Mouse (Mus musculus): ENCODE results near the gene Fam151b. TPM values are rescaled to one million over a fixed set of nuclear protein-coding genes. Genes with fewer than 3 reads are reported as not detected.

Fam151b gene
- polyA plus RNA-seq (2012; rRNA removed) (4.2 and 4.6 TPM in 2 replicates), polyA plus RNA-seq (2014; fragmentation: Nextera tagmentation; extraction: Ambion mirVana) (0.22 and 0.43 TPM in 2 replicates)

GRCm38 (mm10) chr13:92483852-92484463 lies at the start of gene Fam151b:
Gene Fam151b (minus strand): TSS chr13:92484015.
- Histone ChIP-seq H3K9me3 (ENCODE audit: control insufficient read depth, low read length) (no peaks in the 10 kb centered on the region), H3K36me3 (ENCODE audit: control insufficient read depth, insufficient read depth, low read length) (peaks cover 6% of the 10 kb centered on the region; the same call in 1 of the 2 replicates), H3K4me3 (replicated peaks; ENCODE audit: low read length) (peak within 1 kb of the TSS; percentile 46), H3K4me2 (replicated peaks; ENCODE audit: low read depth, low read length, severe bottlenecking) (peak within 1 kb of the TSS; percentile 65), H3K27me3 (ENCODE audit: control insufficient read depth, insufficient read depth, low read length) (no peaks in the 10 kb centered on the region), H3K9ac (ENCODE audit: low read depth, low read length, severe bottlenecking) (peak within 1 kb of the TSS; percentile 38), H3K27ac (replicated peaks; ENCODE audit: low read depth, low read length) (peak within 1 kb of the TSS; percentile 34; the same call in 1 of the 2 replicates), H3K4me1 (ENCODE audit: control insufficient read depth, insufficient read depth, low read length) (peaks cover 3% of the 10 kb centered on the region; the same call in 1 of the 2 replicates)
- DNase-seq (ENCODE audit: low spot score): peak; percentile 93
- TF ChIP-seq POLR2A (IDR thresholded peaks at IDR 0.05; ENCODE audit: borderline replicate concordance, extremely low read depth, insufficient read depth, insufficient read length): peak; percentile 71; the same call in 1 of the 2 replicates
- WGBS: 7% methylated on average over 19 of the region's 19 CpGs
- peak; percentile 97 for ATAC-seq (ENCODE audit: low FRiP score, low read depth)

GRCm38 (mm10) chr13:92532216-92532615 lies 48.4 kb upstream of the Fam151b start:
- no peak overlapping the region for H3K9ac ChIP-seq (ENCODE audit: low read depth, low read length, severe bottlenecking)
- 73% methylated on average over 2 of the region's 2 CpGs for WGBS
- no peak for DNase-seq (ENCODE audit: low spot score)
- H3K36me3 ChIP-seq (ENCODE audit: control insufficient read depth, insufficient read depth, low read length): no peaks in the 10 kb centered on the region
- TF ChIP-seq POLR2A (IDR thresholded peaks at IDR 0.05; ENCODE audit: borderline replicate concordance, extremely low read depth, insufficient read depth, insufficient read length): no peak
- H3K4me3 ChIP-seq (replicated peaks; ENCODE audit: low read length): no peak overlapping the region
- no peak overlapping the region for H3K27ac ChIP-seq (replicated peaks; ENCODE audit: low read depth, low read length)
- H3K4me1 ChIP-seq (ENCODE audit: control insufficient read depth, insufficient read depth, low read length): peaks cover 7% of the 10 kb centered on the region
- no peaks in the 10 kb centered on the region for H3K27me3 ChIP-seq (ENCODE audit: control insufficient read depth, insufficient read depth, low read length)
- no peak overlapping the region for H3K4me2 ChIP-seq (replicated peaks; ENCODE audit: low read depth, low read length, severe bottlenecking)
- H3K9me3 ChIP-seq (ENCODE audit: control insufficient read depth, low read length): no peaks in the 10 kb centered on the region
- no peak for ATAC-seq (ENCODE audit: low FRiP score, low read depth)

- H3K27me3 ChIP-seq (ENCODE audit: control insufficient read depth, insufficient read depth, low read length): no peaks in the 10 kb centered on the region
- no peak for ATAC-seq (ENCODE audit: low FRiP score, low read depth)
- DNase-seq (ENCODE audit: low spot score): no peak
- WGBS: 5% methylated on average over 15 of the region's 15 CpGs
- no peaks in the 10 kb centered on the region for H3K36me3 ChIP-seq (ENCODE audit: control insufficient read depth, insufficient read depth, low read length)
- peak overlapping the region; percentile 87 for H3K27ac ChIP-seq (replicated peaks; ENCODE audit: low read depth, low read length)
- H3K9me3 ChIP-seq (ENCODE audit: control insufficient read depth, low read length): no peaks in the 10 kb centered on the region
- no peak for TF ChIP-seq POLR2A (IDR thresholded peaks at IDR 0.05; ENCODE audit: borderline replicate concordance, extremely low read depth, insufficient read depth, insufficient read length)
- H3K4me3 ChIP-seq (replicated peaks; ENCODE audit: low read length): peak overlapping the region; percentile 75
- H3K4me2 ChIP-seq (replicated peaks; ENCODE audit: low read depth, low read length, severe bottlenecking): peak overlapping the region; percentile 56
- peaks cover 7% of the 10 kb centered on the region for H3K4me1 ChIP-seq (ENCODE audit: control insufficient read depth, insufficient read depth, low read length)
- peak overlapping the region; percentile 86 for H3K9ac ChIP-seq (ENCODE audit: low read depth, low read length, severe bottlenecking)
Observed at GRCm38 (mm10) chr13:92531237-92531636, 47.4 kb upstream of the Fam151b start.

- H3K27ac ChIP-seq (replicated peaks; ENCODE audit: low read depth, low read length): peak within 1 kb of the TSS; percentile 87
- peak; percentile 97 for DNase-seq (ENCODE audit: low spot score)
- peak; percentile 94; the same call in 1 of the 2 replicates for TF ChIP-seq POLR2A (IDR thresholded peaks at IDR 0.05; ENCODE audit: borderline replicate concordance, extremely low read depth, insufficient read depth, insufficient read length)
- H3K4me1 ChIP-seq (ENCODE audit: control insufficient read depth, insufficient read depth, low read length): peaks cover 7% of the 10 kb centered on the region
- no peaks in the 10 kb centered on the region for H3K27me3 ChIP-seq (ENCODE audit: control insufficient read depth, insufficient read depth, low read length)
- peak within 1 kb of the TSS; percentile 86 for H3K9ac ChIP-seq (ENCODE audit: low read depth, low read length, severe bottlenecking)
- H3K9me3 ChIP-seq (ENCODE audit: control insufficient read depth, low read length): no peaks in the 10 kb centered on the region
- H3K4me2 ChIP-seq (replicated peaks; ENCODE audit: low read depth, low read length, severe bottlenecking): peak within 1 kb of the TSS; percentile 56
- ATAC-seq (ENCODE audit: low FRiP score, low read depth): peak; percentile 95
- no peaks in the 10 kb centered on the region for H3K36me3 ChIP-seq (ENCODE audit: control insufficient read depth, insufficient read depth, low read length)
- peak within 1 kb of the TSS; percentile 75 for H3K4me3 ChIP-seq (replicated peaks; ENCODE audit: low read length)
- WGBS: under 1% methylated on average over 42 of the region's 46 CpGs
Observed at GRCm38 (mm10) chr13:92530721-92531211, 47.0 kb upstream of the Fam151b start, which contains the start of gene Zfyve16. Gene Zfyve16 (minus strand): TSS chr13:92530868.

DNA sequence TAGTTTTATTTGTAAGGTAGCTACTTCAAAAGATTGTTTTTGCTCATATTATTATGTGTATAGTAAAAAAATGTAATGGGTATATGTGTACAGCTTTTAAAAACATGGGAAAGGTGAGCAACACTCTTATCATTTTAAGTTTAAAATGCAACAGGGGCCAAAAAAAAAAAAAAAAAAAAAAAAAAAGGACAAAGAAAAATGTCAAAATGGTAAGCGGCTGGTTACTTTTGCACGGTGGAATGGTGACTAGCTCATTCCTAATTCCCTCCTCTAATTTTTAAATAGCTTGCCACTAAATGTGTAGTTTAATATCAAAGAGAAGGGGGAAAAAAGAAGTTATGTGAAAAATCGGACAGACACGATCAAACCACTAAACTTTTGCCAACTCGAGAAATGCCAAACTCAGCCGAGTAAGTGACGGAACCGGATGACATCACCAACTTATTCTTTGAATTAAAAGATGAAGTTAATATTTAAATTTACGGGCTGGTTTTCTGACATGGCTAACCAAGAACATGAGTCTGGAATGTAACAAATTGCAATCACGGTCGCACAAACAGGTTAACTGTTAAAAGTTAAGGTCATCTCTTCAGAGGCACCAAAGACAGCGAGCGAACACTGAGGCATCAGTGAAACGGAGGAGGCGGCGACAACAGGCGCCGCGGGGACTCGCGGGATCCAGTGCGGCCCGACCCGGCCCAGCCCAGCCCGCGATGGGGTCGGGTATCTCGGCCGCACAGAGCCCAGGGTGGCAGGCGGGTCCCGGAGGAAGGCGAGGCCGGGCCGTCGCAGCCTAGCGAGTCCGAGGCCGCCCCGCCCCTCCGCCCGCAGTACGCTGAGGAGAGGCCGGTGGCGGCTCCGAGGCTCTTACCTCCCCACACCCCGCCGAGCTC lies 46.3 kb upstream of the Fam151b start:
- no peak for TF ChIP-seq POLR2A (IDR thresholded peaks at IDR 0.05; ENCODE audit: borderline replicate concordance, extremely low read depth, insufficient read depth, insufficient read length)
- no peaks in the 10 kb centered on the region for H3K36me3 ChIP-seq (ENCODE audit: control insufficient read depth, insufficient read depth, low read length)
- ATAC-seq (ENCODE audit: low FRiP score, low read depth): peak; percentile 88
- peak overlapping the region; percentile 75 for H3K4me3 ChIP-seq (replicated peaks; ENCODE audit: low read length)
- DNase-seq (ENCODE audit: low spot score): peak; percentile 36
- peak overlapping the region; percentile 87 for H3K27ac ChIP-seq (replicated peaks; ENCODE audit: low read depth, low read length)
- WGBS: 2% methylated on average over 42 of the region's 47 CpGs
- peak overlapping the region; percentile 56 for H3K4me2 ChIP-seq (replicated peaks; ENCODE audit: low read depth, low read length, severe bottlenecking)
- peak overlapping the region; percentile 86 for H3K9ac ChIP-seq (ENCODE audit: low read depth, low read length, severe bottlenecking)
- no peaks in the 10 kb centered on the region for H3K27me3 ChIP-seq (ENCODE audit: control insufficient read depth, insufficient read depth, low read length)
- peaks cover 7% of the 10 kb centered on the region for H3K4me1 ChIP-seq (ENCODE audit: control insufficient read depth, insufficient read depth, low read length)
- H3K9me3 ChIP-seq (ENCODE audit: control insufficient read depth, low read length): no peaks in the 10 kb centered on the region

Data from limb, embryonic 14.5 days (tissue).